Mouse (Mus musculus): ENCODE data around the gene Aicda. TPM values are rescaled to one million over a fixed set of nuclear protein-coding genes. Genes with fewer than 3 reads are reported as not detected.
"Not testable (repeated sequence)": the region's sequence is repeated elsewhere in the genome, so short reads cannot be mapped to it uniquely, and the experiment has no call there.

Aicda gene
- 0.11 and 1.3 TPM in 2 replicates for total RNA-seq (2014; rRNA removed)
- 0.49 and 0.53 TPM in 2 replicates for polyA plus RNA-seq (2015; fragmentation: Nextera tagmentation; extraction: Ambion mirVana)

- H3K9ac ChIP-seq (replicated peaks; ENCODE audit: low read length, poor library complexity, severe bottlenecking): no peak within 1 kb of the TSS
- DNase-seq (ENCODE audit: low spot score) (no peak), ATAC-seq (ENCODE audit: low FRiP score) (no peak)
- no peak for TF ChIP-seq CTCF (IDR thresholded peaks at IDR 0.05)
- no peaks in the 10 kb centered on the region for H3K9me3 ChIP-seq (ENCODE audit: low read length)
- no peaks in the 10 kb centered on the region for H3K36me3 ChIP-seq (ENCODE audit: insufficient read depth, low read length)
- H3K27me3 ChIP-seq (ENCODE audit: insufficient read depth, low read length): 0 out of 2 replicates have a peak, but pooled peaks cover 2% of the 10 kb centered on the region
- no peak within 1 kb of the TSS for H3K27ac ChIP-seq (ENCODE audit: low read depth, low read length)
- no peak within 1 kb of the TSS for H3K4me3 ChIP-seq (ENCODE audit: low read depth, low read length)
- WGBS: 60% methylated on average over 9 of the region's 9 CpGs
- no peak within 1 kb of the TSS for H3K4me2 ChIP-seq (ENCODE audit: low read depth, low read length, poor library complexity, severe bottlenecking)
- H3K4me1 ChIP-seq (ENCODE audit: insufficient read depth, low read length): no peaks in the 10 kb centered on the region
Measured at GRCm38 (mm10) chr6:122553606-122554005, at the start of gene Aicda. Gene Aicda (plus strand): TSS chr6:122553801.

GRCm38 (mm10) chr6:122505041-122505440 is 48.6 kb upstream of the Aicda start:
- H3K4me2 ChIP-seq (ENCODE audit: low read depth, low read length, poor library complexity, severe bottlenecking): no peak overlapping the region
- WGBS: 82% methylated on average over 4 of the region's 4 CpGs
- H3K4me3 ChIP-seq (ENCODE audit: low read depth, low read length): no peak overlapping the region
- DNase-seq (ENCODE audit: low spot score) (no peak), ATAC-seq (ENCODE audit: low FRiP score) (no peak)
- H3K4me1 ChIP-seq (ENCODE audit: insufficient read depth, low read length): no peaks in the 10 kb centered on the region
- no peaks in the 10 kb centered on the region for H3K9me3 ChIP-seq (ENCODE audit: low read length)
- no peak for TF ChIP-seq CTCF (IDR thresholded peaks at IDR 0.05)
- no peak overlapping the region for H3K9ac ChIP-seq (replicated peaks; ENCODE audit: low read length, poor library complexity, severe bottlenecking)
- H3K36me3 ChIP-seq (ENCODE audit: insufficient read depth, low read length): no peaks in the 10 kb centered on the region
- no peak overlapping the region for H3K27ac ChIP-seq (ENCODE audit: low read depth, low read length)
- H3K27me3 ChIP-seq (ENCODE audit: insufficient read depth, low read length): no peaks in the 10 kb centered on the region

GRCm38 (mm10) chr6:122505545-122505944 is 48.1 kb upstream of the Aicda start, which contains the start of gene Mfap5:
Gene Mfap5 (plus strand): TSS chr6:122505845.
- no peak for DNase-seq (ENCODE audit: low spot score)
- TF ChIP-seq CTCF (IDR thresholded peaks at IDR 0.05): no peak
- Histone ChIP-seq H3K36me3 (ENCODE audit: insufficient read depth, low read length) (no peaks in the 10 kb centered on the region), H3K9me3 (ENCODE audit: low read length) (no peaks in the 10 kb centered on the region), H3K4me3 (ENCODE audit: low read depth, low read length) (no peak within 1 kb of the TSS), H3K4me1 (ENCODE audit: insufficient read depth, low read length) (no peaks in the 10 kb centered on the region), H3K4me2 (ENCODE audit: low read depth, low read length, poor library complexity, severe bottlenecking) (no peak within 1 kb of the TSS), H3K9ac (replicated peaks; ENCODE audit: low read length, poor library complexity, severe bottlenecking) (no peak within 1 kb of the TSS), H3K27ac (ENCODE audit: low read depth, low read length) (no peak within 1 kb of the TSS), H3K27me3 (ENCODE audit: insufficient read depth, low read length) (no peaks in the 10 kb centered on the region)
- no peak for ATAC-seq (ENCODE audit: low FRiP score)
- 92% methylated on average over 3 of the region's 3 CpGs for WGBS

GRCm38 (mm10) chr6:122508494-122508893 is 45.1 kb upstream of the Aicda start:
- TF ChIP-seq CTCF (IDR thresholded peaks at IDR 0.05): no peak
- DNase-seq (ENCODE audit: low spot score): no peak
- ATAC-seq (ENCODE audit: low FRiP score): no peak
- H3K9ac ChIP-seq (replicated peaks; ENCODE audit: low read length, poor library complexity, severe bottlenecking): no peak overlapping the region
- H3K27ac ChIP-seq (ENCODE audit: low read depth, low read length): no peak overlapping the region
- no peaks in the 10 kb centered on the region for H3K36me3 ChIP-seq (ENCODE audit: insufficient read depth, low read length)
- H3K4me2 ChIP-seq (ENCODE audit: low read depth, low read length, poor library complexity, severe bottlenecking): no peak overlapping the region
- WGBS: 83% methylated on average over 8 of the region's 8 CpGs
- H3K9me3 ChIP-seq (ENCODE audit: low read length): no peaks in the 10 kb centered on the region
- H3K4me1 ChIP-seq (ENCODE audit: insufficient read depth, low read length): no peaks in the 10 kb centered on the region
- H3K4me3 ChIP-seq (ENCODE audit: low read depth, low read length): no peak overlapping the region
- H3K27me3 ChIP-seq (ENCODE audit: insufficient read depth, low read length): no peaks in the 10 kb centered on the region

GRCm38 (mm10) chr6:122512914-122513878 is 40.4 kb upstream of the Aicda start:
- Histone ChIP-seq H3K27me3 (ENCODE audit: insufficient read depth, low read length) (no peaks in the 10 kb centered on the region), H3K4me2 (ENCODE audit: low read depth, low read length, poor library complexity, severe bottlenecking) (no peak overlapping the region), H3K36me3 (ENCODE audit: insufficient read depth, low read length) (no peaks in the 10 kb centered on the region), H3K27ac (ENCODE audit: low read depth, low read length) (no peak overlapping the region), H3K9ac (replicated peaks; ENCODE audit: low read length, poor library complexity, severe bottlenecking) (no peak overlapping the region), H3K4me3 (ENCODE audit: low read depth, low read length) (no peak overlapping the region), H3K4me1 (ENCODE audit: insufficient read depth, low read length) (no peaks in the 10 kb centered on the region), H3K9me3 (ENCODE audit: low read length) (no peaks in the 10 kb centered on the region)
- no peak for DNase-seq (ENCODE audit: low spot score)
- WGBS: 75% methylated on average over 12 of the region's 12 CpGs
- TF ChIP-seq CTCF (IDR thresholded peaks at IDR 0.05): no peak
- ATAC-seq (ENCODE audit: low FRiP score): no peak

GRCm38 (mm10) chr6:122514312-122514711 is 39.3 kb upstream of the Aicda start:
- no peak for TF ChIP-seq CTCF (IDR thresholded peaks at IDR 0.05)
- H3K4me2 ChIP-seq (ENCODE audit: low read depth, low read length, poor library complexity, severe bottlenecking): no peak overlapping the region
- ATAC-seq (ENCODE audit: low FRiP score): no peak
- H3K36me3 ChIP-seq (ENCODE audit: insufficient read depth, low read length): no peaks in the 10 kb centered on the region
- no peaks in the 10 kb centered on the region for H3K9me3 ChIP-seq (ENCODE audit: low read length)
- 77% methylated on average over 3 of the region's 3 CpGs for WGBS
- H3K9ac ChIP-seq (replicated peaks; ENCODE audit: low read length, poor library complexity, severe bottlenecking): no peak overlapping the region
- DNase-seq (ENCODE audit: low spot score): no peak
- no peaks in the 10 kb centered on the region for H3K4me1 ChIP-seq (ENCODE audit: insufficient read depth, low read length)
- H3K27me3 ChIP-seq (ENCODE audit: insufficient read depth, low read length): no peaks in the 10 kb centered on the region
- no peak overlapping the region for H3K27ac ChIP-seq (ENCODE audit: low read depth, low read length)
- no peak overlapping the region for H3K4me3 ChIP-seq (ENCODE audit: low read depth, low read length)

GRCm38 (mm10) chr6:122515762-122516161 is 37.8 kb upstream of the Aicda start:
- H3K9me3 ChIP-seq (ENCODE audit: low read length); H3K4me2 ChIP-seq (ENCODE audit: low read depth, low read length, poor library complexity, severe bottlenecking); H3K27me3 ChIP-seq (ENCODE audit: insufficient read depth, low read length); DNase-seq (ENCODE audit: low spot score); H3K27ac ChIP-seq (ENCODE audit: low read depth, low read length); H3K4me1 ChIP-seq (ENCODE audit: insufficient read depth, low read length); H3K4me3 ChIP-seq (ENCODE audit: low read depth, low read length); H3K36me3 ChIP-seq (ENCODE audit: insufficient read depth, low read length); ATAC-seq (ENCODE audit: low FRiP score); H3K9ac ChIP-seq (replicated peaks; ENCODE audit: low read length, poor library complexity, severe bottlenecking): not testable (repeated sequence)
- WGBS: 87% methylated on average over 2 of the region's 2 CpGs
